Mouse (Mus musculus): ENCODE data around the gene Mpg. TPM values are rescaled to one million over a fixed set of nuclear protein-coding genes. Genes with fewer than 3 reads are reported as not detected.

The Mpg gene
- total RNA-seq, 2 experiments from 2014 or later: 19.7 to 21.4 TPM

Other genes with a start within 250 kb of the Mpg start
- gene Nsg2, start 226.0 kb upstream of the Mpg start, total RNA-seq (2021): 100 to 1,000 TPM; 785 to 794 TPM
- not detected for gene Il9r, start 26.2 kb upstream of the Mpg start, total RNA-seq (2021)
- gene Snrnp25, start 21.1 kb upstream of the Mpg start, total RNA-seq (2021): 10 to 100 TPM; 28.3 to 29.3 TPM
- 10 to 100 TPM; 23.6 to 29.5 TPM for gene Rhbdf1, start 4.2 kb upstream of the Mpg start, total RNA-seq (2021)
- gene Nprl3, start 41.2 kb downstream of the Mpg start, total RNA-seq (2021): 10 to 100 TPM; 57.1 to 63.2 TPM
- gene Hba-x, start 49.9 kb downstream of the Mpg start, total RNA-seq (2021): not detected
- gene Hba-a1, start 57.0 kb downstream of the Mpg start, total RNA-seq (2021): 100 to 1,000 TPM; 527 to 541 TPM
- gene Hbq1b, start 60.5 kb downstream of the Mpg start, total RNA-seq (2021): 1 to 10 TPM; 2.3 to 3.3 TPM
- gene Hba-a2, start 70.0 kb downstream of the Mpg start, total RNA-seq (2021): 100 to 1,000 TPM; 397 to 459 TPM
- gene Hbq1a, start 73.6 kb downstream of the Mpg start, total RNA-seq (2021): under 1 TPM; 0.93 to 0.99 TPM
- 10 to 100 TPM; 18.9 to 22.6 TPM for gene Sh3pxd2b, start 121.3 kb downstream of the Mpg start, total RNA-seq (2021)
- gene Ubtd2, start 228.9 kb downstream of the Mpg start, total RNA-seq (2021): 10 to 100 TPM; 39.2 to 43.4 TPM

Measured in layer of hippocampus, postnatal 14 days (tissue).